Mouse (Mus musculus) myocyte (in vitro differentiated cells): ENCODE data around the gene Vapa.
"Not testable (repeated sequence)": the region's sequence is repeated elsewhere in the genome, so short reads cannot be mapped to it uniquely, and the experiment has no call there.

Experiments
- E2F4 ChIP-seq: IDR thresholded peaks from one replicate; pipeline ENCODE4 v1.6.1; 2011; ENCODE audit warnings: mild to moderate bottlenecking, control low read depth, moderate library complexity; ENCODE audit not compliant: insufficient read depth
- MAX ChIP-seq: IDR thresholded peaks from one replicate; pipeline ENCODE4 v1.6.1; 2011; ENCODE audit warnings: low read depth, mild to moderate bottlenecking, control low read depth
- MYOD1 ChIP-seq, 3 experiments: IDR thresholded peaks; one replicate each; pipeline ENCODE4 v1.6.1; 2011; ENCODE audit warnings: control low read depth in 2 of 3, low read depth in 2 of 3, mild to moderate bottlenecking in 2 of 3, moderate library complexity in 1 of 3; ENCODE audit not compliant: insufficient read length in 2 of 3, control insufficient read depth in 1 of 3
- POLR2A ChIP-seq: IDR thresholded peaks from one replicate; pipeline ENCODE4 v1.6.1; 2011; ENCODE audit warnings: low read depth, mild to moderate bottlenecking, control low read depth, moderate library complexity; ENCODE audit not compliant: insufficient read length
- TCF12 ChIP-seq: IDR thresholded peaks from one replicate; pipeline ENCODE4 v1.6.1; 2011; ENCODE audit warnings: mild to moderate bottlenecking, control low read depth; ENCODE audit not compliant: poor library complexity, insufficient read depth, severe bottlenecking
- USF1 ChIP-seq: IDR thresholded peaks from one replicate; pipeline ENCODE4 v1.6.1; 2011; ENCODE audit warnings: low read depth, mild to moderate bottlenecking, control low read depth, moderate library complexity

- not testable (repeated sequence) for TF ChIP-seq POLR2A; MAX; USF1; E2F4; TCF12; MYOD1 (IDR thresholded peaks at IDR 0.05; ENCODE audit: control insufficient read depth in 1 of 3, insufficient read length in 2 of 3, low read depth in 2 of 3)
These were observed 67.1 kb downstream of the Vapa start for GRCm38 (mm10) chr17:65546221-65546620.
